Mouse (Mus musculus): ENCODE data around the gene Smyd1. TPM values are rescaled to one million over a fixed set of nuclear protein-coding genes. Genes with fewer than 3 reads are reported as not detected.

Gene Smyd1
- polyA plus RNA-seq, 1 experiment from 2014 or later: 0.53 TPM

- Histone ChIP-seq H3K4me1 (ENCODE audit: insufficient read depth) (no peaks in the 10 kb centered on the region), H3K4me2 (no peak overlapping the region), H3K27ac (ENCODE audit: low read depth) (no peak overlapping the region), H3K36me3 (ENCODE audit: insufficient read depth) (no peaks in the 10 kb centered on the region), H3K9me3 (ENCODE audit: low read depth, low read length) (no peaks in the 10 kb centered on the region), H3K4me3 (ENCODE audit: low read depth, low read length) (no peak overlapping the region), H3K9ac (no peak overlapping the region), H3K27me3 (ENCODE audit: insufficient read depth, low read length) (no peaks in the 10 kb centered on the region)
- ATAC-seq (ENCODE audit: insufficient read depth) (peak; percentile 8; the same call in 1 of the 2 replicates), DNase-seq (peak; percentile 26)
- no peak for TF ChIP-seq CTCF (IDR thresholded peaks at IDR 0.05; ENCODE audit: low read depth)
- whole genome bisulfite sequencing: 47% methylated on average over 7 of the region's 7 CpGs
Observed at GRCm38 (mm10) chr6:71211917-71212316, 110.1 kb downstream of the Smyd1 start.

DNA sequence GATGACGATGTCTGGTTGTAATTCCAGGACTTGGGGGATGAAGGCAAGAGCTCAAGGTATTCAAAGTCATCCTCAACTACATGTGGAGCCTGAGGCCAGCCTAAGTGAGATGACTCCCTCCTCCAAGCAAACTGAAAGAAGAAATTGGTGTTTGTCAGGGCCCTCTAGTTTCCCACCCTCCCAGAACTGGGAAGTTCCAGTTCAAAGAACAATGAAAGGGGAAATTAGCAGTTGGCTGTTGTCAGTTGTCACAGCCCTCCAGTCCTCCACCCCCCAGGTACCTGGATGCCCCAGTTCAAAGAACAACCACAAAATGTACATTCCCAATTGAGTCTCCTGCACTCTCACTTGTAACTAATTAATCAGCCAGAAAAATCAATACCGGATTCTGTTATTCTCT, 113.3 kb downstream of the Smyd1 start:
- WGBS: 71% methylated on average over 2 of the region's 2 CpGs

DNA sequence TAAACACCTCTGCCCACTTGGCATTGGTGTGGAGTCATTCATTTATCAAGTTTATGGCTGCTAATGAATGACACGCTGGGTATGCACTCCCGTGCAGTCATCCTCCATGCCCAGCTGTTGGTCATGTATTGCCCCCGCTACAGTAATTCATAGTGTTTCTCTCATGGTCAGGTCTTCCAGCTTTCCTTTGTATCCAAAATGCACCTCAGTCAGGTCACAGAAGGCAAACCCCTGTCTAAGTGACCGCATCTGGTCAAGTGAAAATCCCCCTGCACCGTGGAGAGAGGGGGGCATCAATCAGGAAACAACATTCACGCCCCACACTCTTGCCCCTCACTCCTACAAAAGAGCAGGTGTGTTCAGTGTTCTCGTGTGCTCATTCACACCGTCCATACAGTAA, 117.9 kb downstream of the Smyd1 start:
- H3K27me3 ChIP-seq (ENCODE audit: insufficient read depth, low read length): no peaks in the 10 kb centered on the region
- no peak for DNase-seq
- no peak overlapping the region for H3K4me2 ChIP-seq
- no peak overlapping the region for H3K4me3 ChIP-seq (ENCODE audit: low read depth, low read length)
- no peak for TF ChIP-seq CTCF (IDR thresholded peaks at IDR 0.05; ENCODE audit: low read depth)
- H3K9ac ChIP-seq: no peak overlapping the region
- no peaks in the 10 kb centered on the region for H3K36me3 ChIP-seq (ENCODE audit: insufficient read depth)
- no peaks in the 10 kb centered on the region for H3K4me1 ChIP-seq (ENCODE audit: insufficient read depth)
- no peak overlapping the region for H3K27ac ChIP-seq (ENCODE audit: low read depth)
- 84% methylated on average over 8 of the region's 8 CpGs for WGBS
- no peaks in the 10 kb centered on the region for H3K9me3 ChIP-seq (ENCODE audit: low read depth, low read length)
- no peak for ATAC-seq (ENCODE audit: insufficient read depth)

More for the DNA sequence above, 113.3 kb downstream of the Smyd1 start:
- DNase-seq (no peak), ATAC-seq (ENCODE audit: insufficient read depth) (no peak)
- no peaks in the 10 kb centered on the region for H3K36me3 ChIP-seq (ENCODE audit: insufficient read depth)
- H3K27ac ChIP-seq (ENCODE audit: low read depth): no peak overlapping the region
- no peaks in the 10 kb centered on the region for H3K4me1 ChIP-seq (ENCODE audit: insufficient read depth)
- H3K9ac ChIP-seq: no peak overlapping the region
- no peaks in the 10 kb centered on the region for H3K27me3 ChIP-seq (ENCODE audit: insufficient read depth, low read length)
- no peak overlapping the region for H3K4me3 ChIP-seq (ENCODE audit: low read depth, low read length)
- no peak overlapping the region for H3K4me2 ChIP-seq
- no peaks in the 10 kb centered on the region for H3K9me3 ChIP-seq (ENCODE audit: low read depth, low read length)
- TF ChIP-seq CTCF (IDR thresholded peaks at IDR 0.05; ENCODE audit: low read depth): no peak

DNA sequence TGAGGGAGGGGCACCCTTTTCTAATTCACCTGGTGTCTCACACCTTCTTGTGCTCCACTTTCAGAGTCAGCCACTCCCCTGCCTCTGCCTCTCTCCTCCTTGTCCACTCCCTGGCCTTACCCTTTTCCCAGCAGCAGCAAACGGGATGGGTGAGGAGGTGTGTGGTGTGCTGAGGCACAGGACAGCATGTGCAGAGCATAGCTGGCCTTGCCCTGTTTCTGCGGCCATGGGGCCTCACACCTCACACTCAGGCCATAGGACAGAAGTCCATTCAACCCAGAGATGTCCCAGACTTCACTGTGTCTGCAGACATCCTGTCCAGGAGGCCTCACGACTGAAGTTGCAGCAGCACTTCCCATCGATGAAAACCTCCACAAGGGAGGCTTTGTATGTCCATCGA, 118.4 kb downstream of the Smyd1 start:
- WGBS: 61% methylated on average over 5 of the region's 5 CpGs
- Histone ChIP-seq H3K27ac (ENCODE audit: low read depth) (no peak overlapping the region), H3K4me2 (no peak overlapping the region), H3K4me3 (ENCODE audit: low read depth, low read length) (no peak overlapping the region), H3K4me1 (ENCODE audit: insufficient read depth) (no peaks in the 10 kb centered on the region), H3K27me3 (ENCODE audit: insufficient read depth, low read length) (no peaks in the 10 kb centered on the region), H3K36me3 (ENCODE audit: insufficient read depth) (no peaks in the 10 kb centered on the region), H3K9ac (no peak overlapping the region), H3K9me3 (ENCODE audit: low read depth, low read length) (no peaks in the 10 kb centered on the region)
- no peak for TF ChIP-seq CTCF (IDR thresholded peaks at IDR 0.05; ENCODE audit: low read depth)
- ATAC-seq (ENCODE audit: insufficient read depth) (no peak), DNase-seq (no peak)

DNA sequence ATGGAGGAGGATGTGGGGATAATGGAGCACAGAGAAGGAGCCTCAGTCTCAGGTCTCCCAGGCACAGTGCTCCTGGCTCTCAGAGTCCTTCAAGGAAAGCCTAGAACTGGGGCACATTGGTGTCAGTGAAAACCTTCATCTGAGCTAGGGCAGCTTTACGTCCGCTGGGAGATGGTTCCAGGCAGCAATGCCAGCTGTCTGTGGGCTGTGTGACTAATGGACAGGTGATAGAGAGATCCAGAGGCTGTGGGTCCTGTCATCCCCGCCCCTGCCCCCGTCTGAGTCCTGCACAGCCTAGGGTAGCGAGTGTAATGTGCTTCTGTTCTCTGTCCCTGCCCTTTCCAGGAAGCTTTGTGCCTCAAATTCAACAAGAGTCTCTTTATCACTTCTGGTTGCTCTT, 120.1 kb downstream of the Smyd1 start:
- no peak overlapping the region for H3K4me3 ChIP-seq (ENCODE audit: low read depth, low read length)
- H3K9ac ChIP-seq: no peak overlapping the region
- H3K27me3 ChIP-seq (ENCODE audit: insufficient read depth, low read length): no peaks in the 10 kb centered on the region
- no peaks in the 10 kb centered on the region for H3K4me1 ChIP-seq (ENCODE audit: insufficient read depth)
- no peak for TF ChIP-seq CTCF (IDR thresholded peaks at IDR 0.05; ENCODE audit: low read depth)
- ATAC-seq (ENCODE audit: insufficient read depth) (no peak), DNase-seq (no peak)
- H3K27ac ChIP-seq (ENCODE audit: low read depth): no peak overlapping the region
- 54% methylated on average over 5 of the region's 5 CpGs for WGBS
- H3K9me3 ChIP-seq (ENCODE audit: low read depth, low read length): no peaks in the 10 kb centered on the region
- no peaks in the 10 kb centered on the region for H3K36me3 ChIP-seq (ENCODE audit: insufficient read depth)
- H3K4me2 ChIP-seq: no peak overlapping the region

- H3K9ac ChIP-seq: no peak within 1 kb of the TSS
- H3K4me2 ChIP-seq: no peak within 1 kb of the TSS
- no peak for ATAC-seq (ENCODE audit: insufficient read depth)
- DNase-seq: no peak
- H3K4me1 ChIP-seq (ENCODE audit: insufficient read depth): no peaks in the 10 kb centered on the region
- WGBS: 75% methylated on average over 4 of the region's 4 CpGs
- H3K36me3 ChIP-seq (ENCODE audit: insufficient read depth): no peaks in the 10 kb centered on the region
- no peaks in the 10 kb centered on the region for H3K27me3 ChIP-seq (ENCODE audit: insufficient read depth, low read length)
- H3K9me3 ChIP-seq (ENCODE audit: low read depth, low read length): no peaks in the 10 kb centered on the region
- H3K27ac ChIP-seq (ENCODE audit: low read depth): no peak within 1 kb of the TSS
- no peak within 1 kb of the TSS for H3K4me3 ChIP-seq (ENCODE audit: low read depth, low read length)
- no peak for TF ChIP-seq CTCF (IDR thresholded peaks at IDR 0.05; ENCODE audit: low read depth)
Observed at GRCm38 (mm10) chr6:71199612-71200011, 122.4 kb downstream of the Smyd1 start, which contains the start of gene Fabp1. TSS of gene Fabp1 (plus strand) at chr6:71199827.

GRCm38 (mm10) chr6:71197636-71198535, 124.1 kb downstream of the Smyd1 start:
- H3K9ac ChIP-seq: no peak overlapping the region
- ATAC-seq (ENCODE audit: insufficient read depth) (no peak), DNase-seq (no peak)
- 73% methylated on average over 13 of the region's 13 CpGs for WGBS
- no peaks in the 10 kb centered on the region for H3K27me3 ChIP-seq (ENCODE audit: insufficient read depth, low read length)
- H3K9me3 ChIP-seq (ENCODE audit: low read depth, low read length): no peaks in the 10 kb centered on the region
- H3K4me2 ChIP-seq: no peak overlapping the region
- no peak for TF ChIP-seq CTCF (IDR thresholded peaks at IDR 0.05; ENCODE audit: low read depth)
- no peaks in the 10 kb centered on the region for H3K36me3 ChIP-seq (ENCODE audit: insufficient read depth)
- no peak overlapping the region for H3K4me3 ChIP-seq (ENCODE audit: low read depth, low read length)
- no peaks in the 10 kb centered on the region for H3K4me1 ChIP-seq (ENCODE audit: insufficient read depth)
- no peak overlapping the region for H3K27ac ChIP-seq (ENCODE audit: low read depth)

Measured in lung, embryonic 14.5 days (tissue).